Mouse (Mus musculus) kidney, postnatal 0 days (tissue): ENCODE measurements at regions not wholly inside any gene's neighbourhood (a gene's known extent, or its start where the extent isn't known, plus 50 kb on each side); places are given as distances from the start of the nearest gene placed in this dataset.

ENCODE experiments used
- ATAC-seq: fragments of 200-750 bp; cut with Nextera tagmentation; replicated peaks from 2 replicates; pipeline ENCODE4 v1.8.0; 2017; ENCODE audit warnings: low read depth, moderate number of reproducible peaks, moderate TSS enrichment, moderate library complexity; ENCODE audit not compliant: low FRiP score
- DNase-seq: peaks from one replicate; pipeline ENCODE4 v3.0.0-alpha.2; 2016; ENCODE audit warnings: low spot score
- H3K27ac ChIP-seq: fragments of 300-500 bp; sonication (generic); 2 replicates; pipeline ENCODE4 v1.5.1; 2014; ENCODE audit warnings: mild to moderate bottlenecking
- H3K27me3 ChIP-seq: fragments of 300-500 bp; sonication (generic); 2 replicates; pipeline ENCODE4 v1.6.1; 2014; ENCODE audit warnings: low read length, mixed read lengths; ENCODE audit not compliant: insufficient read depth
- H3K36me3 ChIP-seq: fragments of 300-500 bp; sonication (generic); 2 replicates; pipeline ENCODE4 v1.6.1; 2014; ENCODE audit warnings: low read length, mixed read lengths; ENCODE audit not compliant: insufficient read depth
- H3K4me1 ChIP-seq: fragments of 300-500 bp; sonication (generic); replicated peaks from 2 replicates; pipeline ENCODE4 v1.6.1; 2014; ENCODE audit warnings: antibody characterized with exemption, low read length, mixed read lengths; ENCODE audit not compliant: insufficient read depth
- H3K4me2 ChIP-seq: fragments of 300-500 bp; sonication (generic); 2 replicates; pipeline ENCODE4 v1.6.1; 2014; ENCODE audit warnings: mild to moderate bottlenecking, low read length, moderate library complexity, mixed read lengths
- H3K4me3 ChIP-seq: fragments of 300-500 bp; sonication (generic); replicated peaks from 2 replicates; pipeline ENCODE4 v1.5.1; 2014; ENCODE audit warnings: low read depth, low read length
- H3K9ac ChIP-seq: fragments of 300-500 bp; sonication (generic); 2 replicates; pipeline ENCODE4 v1.6.1; 2014; ENCODE audit warnings: low read depth, low read length
- H3K9me3 ChIP-seq: fragments of 300-500 bp; sonication (generic); replicated peaks from 2 replicates; pipeline ENCODE4 v1.6.1; 2016; ENCODE audit warnings: low read length, inconsistent platforms, mixed read lengths
- CTCF ChIP-seq: IDR thresholded peaks from 2 replicates; pipeline ENCODE4 v1.5.1; 2016; ENCODE audit warnings: antibody characterized with exemption, low read depth, mild to moderate bottlenecking, moderate library complexity
- WGBS: fragments of 180-500 bp; shearing (Covaris S2); extraction: QIAGEN DNeasy Blood & Tissue Kit; methylation state at CpG from one replicate; pipeline ENCODE4 v1.1.7; 2014; 5-methylcytosine and 5-hydroxymethylcytosine counted together

GRCm38 (mm10) chr3:56362543-56362942, 179.0 kb upstream of the Nbea start:
- no peak for TF ChIP-seq CTCF
- DNase-seq: no peak
- Histone ChIP-seq H3K27me3 (no peaks in the 10 kb centered on the region), H3K36me3 (no peaks in the 10 kb centered on the region), H3K4me1 (no peaks in the 10 kb centered on the region), H3K9ac (no peak overlapping the region), H3K9me3 (no peaks in the 10 kb centered on the region), H3K4me2 (no peak overlapping the region), H3K4me3 (no peak overlapping the region), H3K27ac (no peak overlapping the region)
- no peak for ATAC-seq
- WGBS: 81% methylated on average over 2 of the region's 2 CpGs

GRCm38 (mm10) chr3:56357035-56357701, 173.7 kb upstream of the Nbea start:
- no peaks in the 10 kb centered on the region for H3K4me1 ChIP-seq
- WGBS: 47% methylated on average over 6 of the region's 6 CpGs
- H3K27ac ChIP-seq: no peak overlapping the region
- TF ChIP-seq CTCF: no peak
- no peak overlapping the region for H3K9ac ChIP-seq
- H3K36me3 ChIP-seq: no peaks in the 10 kb centered on the region
- no peaks in the 10 kb centered on the region for H3K9me3 ChIP-seq
- H3K4me2 ChIP-seq: no peak overlapping the region
- H3K4me3 ChIP-seq: no peak overlapping the region
- no peaks in the 10 kb centered on the region for H3K27me3 ChIP-seq
- DNase-seq (no peak), ATAC-seq (no peak)

GRCm38 (mm10) chr3:56356163-56356882, 172.8 kb upstream of the Nbea start:
- Histone ChIP-seq H3K4me3 (no peak overlapping the region), H3K9me3 (no peaks in the 10 kb centered on the region), H3K4me2 (no peak overlapping the region), H3K9ac (no peak overlapping the region), H3K4me1 (no peaks in the 10 kb centered on the region), H3K27ac (no peak overlapping the region), H3K27me3 (no peaks in the 10 kb centered on the region), H3K36me3 (no peaks in the 10 kb centered on the region)
- no peak for DNase-seq
- ATAC-seq: no peak
- TF ChIP-seq CTCF: no peak
- WGBS: 85% methylated on average over 5 of the region's 5 CpGs
